Comparison of ENCODE assay signal across 8 mouse cellular contexts in the genomic region with DNA sequence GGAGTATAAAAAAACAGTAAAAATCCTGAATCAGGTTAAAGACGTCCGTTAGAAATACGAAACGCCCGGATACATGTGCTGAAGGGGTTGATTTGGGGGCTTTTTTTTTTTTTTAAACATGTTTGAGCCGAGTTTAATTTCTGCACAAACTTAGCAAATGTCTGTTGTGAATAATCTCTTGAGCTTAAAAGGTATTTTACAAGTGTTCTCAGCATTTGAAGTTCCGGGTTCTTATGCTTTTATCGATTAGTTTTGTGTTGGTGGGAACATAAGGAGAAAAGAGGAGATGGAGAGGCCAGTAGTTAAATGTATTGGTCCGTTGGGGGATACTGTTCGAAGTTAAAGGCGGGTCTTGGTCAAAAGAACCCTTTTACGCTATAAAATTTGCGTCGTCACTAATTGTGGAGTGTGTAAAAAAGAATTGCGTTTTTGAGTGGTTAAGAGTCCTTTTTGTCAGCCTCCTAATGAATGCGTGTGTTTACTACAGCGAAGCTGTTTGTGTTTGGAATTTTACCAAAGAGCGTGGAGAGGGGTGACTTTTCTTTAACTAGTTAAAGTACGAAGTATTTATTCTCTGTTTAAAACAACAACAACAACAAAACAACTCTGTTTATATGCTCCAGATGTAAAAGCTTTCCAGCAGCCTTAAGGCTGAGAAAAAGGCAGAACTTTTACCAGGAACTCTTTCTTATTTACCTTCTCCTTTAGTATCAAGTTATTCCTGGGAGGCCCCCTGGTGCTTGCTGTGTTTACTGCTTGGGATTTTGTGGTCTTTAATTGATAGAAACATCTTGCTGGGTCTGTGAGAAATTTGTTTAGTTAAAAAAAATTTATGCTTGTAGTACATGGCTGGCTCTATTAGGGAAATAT. TPM values are rescaled to one million over a fixed set of nuclear protein-coding genes. Genes with fewer than 3 reads are reported as not detected.
A peak's percentile ranks its signal among the peaks of the same experiment; 100 is the strongest.
DNase-seq lines count a peak whose midpoint lies in the region; ATAC-seq lines count a peak whose summit lies in the region.

No protein-coding gene starts in this region.

- H3K9me3 ChIP-seq in embryonic facial prominence, embryonic 15.5 days (replicated peaks) = no peaks in the 10 kb centered on the region
- H3K9me3 ChIP-seq in limb, embryonic 11.5 days (ENCODE audit: control insufficient read depth, low read length) = no peaks in the 10 kb centered on the region
- H3K9me3 ChIP-seq in midbrain, embryonic 13.5 days = no peaks in the 10 kb centered on the region

- peaks cover 9% of the 10 kb centered on the region; the same call in 1 of the 2 replicates for H3K4me1 ChIP-seq in embryonic facial prominence, embryonic 15.5 days
- no peaks in the 10 kb centered on the region for H3K4me1 ChIP-seq in limb, embryonic 11.5 days (ENCODE audit: control insufficient read depth, insufficient read depth, low read length)
- peaks cover 24% of the 10 kb centered on the region for H3K4me1 ChIP-seq in midbrain, embryonic 13.5 days (replicated peaks)

- H3K27ac ChIP-seq in embryonic facial prominence, embryonic 15.5 days (replicated peaks) = peak overlapping the region; percentile 98
- H3K27ac ChIP-seq in limb, embryonic 11.5 days (replicated peaks; ENCODE audit: low read depth, low read length) = peak overlapping the region; percentile 99
- peak overlapping the region; percentile 100 for H3K27ac ChIP-seq in midbrain, embryonic 13.5 days

- peak overlapping the region; percentile 59 for H3K4me3 ChIP-seq in embryonic facial prominence, embryonic 15.5 days (replicated peaks)
- H3K4me3 ChIP-seq in limb, embryonic 11.5 days (ENCODE audit: low read depth, low read length) = peak overlapping the region; percentile 86
- H3K4me3 ChIP-seq in midbrain, embryonic 13.5 days (replicated peaks) = peak overlapping the region; percentile 89

- no peak for ATAC-seq in embryonic facial prominence, embryonic 15.5 days (ENCODE audit: insufficient number of reproducible peaks, low FRiP score, low TSS enrichment, low read depth)
- ATAC-seq in limb, embryonic 11.5 days (ENCODE audit: insufficient number of reproducible peaks, low FRiP score, low TSS enrichment, low read depth) = no peak
- no peak for ATAC-seq in midbrain, embryonic 13.5 days

- DNase-seq in cerebellum, adult 11-12 months = peak; percentile 25
- DNase-seq in cerebellum, adult 11 months = no peak
- peak; percentile 55 for DNase-seq in Muller cell, postnatal 12 days (ENCODE audit: inconsistent ontology term)
- peak; percentile 52 to 60 for DNase-seq in heart, postnatal 36 days
- peak; percentile 65 for DNase-seq in limb, embryonic 11.5 days (ENCODE audit: low spot score)
- DNase-seq in thymus, postnatal 10 days (ENCODE audit: low spot score in 2 of 2) = peak; percentile 18 to 32

- no peaks in the 10 kb centered on the region for H3K36me3 ChIP-seq in embryonic facial prominence, embryonic 15.5 days
- no peaks in the 10 kb centered on the region for H3K36me3 ChIP-seq in limb, embryonic 11.5 days (ENCODE audit: control insufficient read depth, insufficient read depth, low read length)
- no peaks in the 10 kb centered on the region for H3K36me3 ChIP-seq in midbrain, embryonic 13.5 days

- WGBS in embryonic facial prominence, embryonic 15.5 days = under 1% methylated on average over 19 of the region's 19 CpGs
- under 1% methylated on average over 19 of the region's 19 CpGs for WGBS in limb, embryonic 11.5 days
- 0% methylated on average over 19 of the region's 19 CpGs for WGBS in midbrain, embryonic 13.5 days

- no peaks in the 10 kb centered on the region for H3K27me3 ChIP-seq in embryonic facial prominence, embryonic 15.5 days
- H3K27me3 ChIP-seq in limb, embryonic 11.5 days (ENCODE audit: control insufficient read depth, insufficient read depth, low read length) = no peaks in the 10 kb centered on the region
- H3K27me3 ChIP-seq in midbrain, embryonic 13.5 days = no peaks in the 10 kb centered on the region

- peak overlapping the region; percentile 54 for H3K4me2 ChIP-seq in embryonic facial prominence, embryonic 15.5 days (replicated peaks)
- H3K4me2 ChIP-seq in limb, embryonic 11.5 days (ENCODE audit: low read depth, severe bottlenecking) = peak overlapping the region; percentile 36
- peak overlapping the region; percentile 64 for H3K4me2 ChIP-seq in midbrain, embryonic 13.5 days (replicated peaks)

- intact Hi-C loops in heart, postnatal 36 days (cut with DNase I) = loop anchor here (1.0 to 5.0 kb wide), 3 partner anchors 43 to 152 kb away; a partner anchor contains a TSS

- peak overlapping the region; percentile 96 for H3K9ac ChIP-seq in embryonic facial prominence, embryonic 15.5 days
- H3K9ac ChIP-seq in limb, embryonic 11.5 days (ENCODE audit: low read length) = peak overlapping the region; percentile 99
- peak overlapping the region; percentile 97 for H3K9ac ChIP-seq in midbrain, embryonic 13.5 days (replicated peaks)

RNA-seq across cellular contexts. Expression of a gene that starts 1.5 kb away (rescaled TPM):
- 180 and 183 TPM in 2 replicates for polyA plus RNA-seq in embryonic facial prominence, embryonic 15.5 days (2015; fragmentation: Nextera tagmentation; extraction: Ambion mirVana)
- 100 to 1,000 TPM; 445 to 446 TPM for total RNA-seq in heart, postnatal 36 days (2021)
- 250 and 254 TPM in 2 replicates for polyA plus RNA-seq in limb, embryonic 11.5 days (2014; fragmentation: Nextera tagmentation; extraction: Ambion mirVana)
- 209 and 244 TPM in 2 replicates for polyA plus RNA-seq in midbrain, embryonic 13.5 days (2015; fragmentation: Nextera tagmentation; extraction: Ambion mirVana)
